Mouse (Mus musculus) cortical plate, adult 2 months (tissue): ENCODE measurements around the gene Hbb-bh1.

ENCODE experiments used
- CTCF ChIP-seq: fragments of 200-500 bp; IDR thresholded peaks from 2 replicates; pipeline ENCODE4 v1.5.1; 2011; ENCODE audit warnings: mild to moderate bottlenecking, control low read depth, low read length; ENCODE audit not compliant: insufficient read depth; ENCODE audit errors: extremely low read depth
- POLR2A ChIP-seq: fragments of 200-500 bp; IDR thresholded peaks from 2 replicates; pipeline ENCODE4 v1.6.1; 2011; ENCODE audit warnings: mild to moderate bottlenecking, low read length, control low read depth; ENCODE audit not compliant: insufficient read depth; ENCODE audit errors: extremely low read depth

GRCm38 (mm10) chr7:103811223-103811845 is 31.6 kb downstream of the Hbb-bh1 start:
- no peak for TF ChIP-seq POLR2A
- TF ChIP-seq CTCF: no peak
